8 mouse cellular contexts compared by ENCODE assay signal in the genomic region with DNA sequence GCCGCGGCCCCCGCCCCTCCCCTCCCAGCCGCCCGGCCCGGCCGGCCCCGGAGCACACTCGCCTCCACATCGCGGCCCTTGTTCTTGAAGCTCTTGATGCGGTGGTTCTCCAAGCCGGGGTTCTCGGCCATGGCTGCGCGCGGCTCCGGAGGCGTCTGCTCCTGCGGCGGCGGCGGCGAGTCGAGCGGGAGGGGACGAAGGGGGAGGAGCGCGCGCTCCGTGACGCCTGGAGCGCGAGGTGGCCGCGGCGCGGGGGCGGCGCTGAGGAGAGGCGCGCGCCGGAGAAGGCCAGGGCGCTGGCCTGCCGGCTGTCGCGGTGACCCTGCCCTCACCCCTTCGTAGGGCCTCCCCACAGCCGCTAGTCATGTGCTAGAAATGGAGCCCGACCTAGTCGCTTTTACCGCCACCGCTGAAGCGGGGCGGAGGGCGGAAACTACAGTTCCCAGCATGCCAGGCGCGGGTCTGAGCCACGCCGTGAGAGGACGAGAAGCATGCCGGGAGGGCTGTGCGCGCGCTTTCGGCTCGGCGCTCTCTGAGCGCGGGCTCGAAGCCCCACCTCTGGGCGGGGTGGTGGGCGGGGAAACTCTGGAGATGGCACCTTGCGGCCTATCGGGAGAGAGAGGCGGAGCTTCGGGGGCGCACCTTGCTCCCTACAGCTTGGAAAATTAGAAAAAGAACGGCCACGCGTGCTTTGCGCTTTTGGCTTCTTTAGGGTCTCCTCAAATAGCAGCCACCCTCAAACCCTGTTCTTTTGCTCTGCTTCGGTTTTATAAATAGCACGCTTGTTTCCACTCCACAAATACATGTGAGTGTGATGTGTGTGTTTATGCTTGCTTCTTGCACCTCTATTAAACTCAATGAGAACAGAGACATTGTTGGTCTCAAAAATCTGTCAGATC. TPM values are rescaled to one million over a fixed set of nuclear protein-coding genes. Genes with fewer than 3 reads are reported as not detected.
DNase-seq lines count a peak whose midpoint lies in the region; ATAC-seq lines count a peak whose summit lies in the region.

A gene (minus strand): TSS at position 214 of the 899 bp plus-strand sequence.

- peaks cover 22% of the 10 kb centered on the region for H3K4me1 ChIP-seq in hindbrain, embryonic 14.5 days (replicated peaks; ENCODE audit: control insufficient read depth, insufficient read depth, low read length)

- WGBS in hindbrain, embryonic 14.5 days: under 1% methylated on average over 67 of the region's 85 CpGs

- peak within 1 kb of the TSS; percentile 93 for H3K9ac ChIP-seq in hindbrain, embryonic 14.5 days

- peak within 1 kb of the TSS; percentile 97 for H3K27ac ChIP-seq in hindbrain, embryonic 14.5 days

- H3K36me3 ChIP-seq in hindbrain, embryonic 14.5 days (replicated peaks; ENCODE audit: control insufficient read depth, insufficient read depth): no peaks in the 10 kb centered on the region

- H3K4me2 ChIP-seq in hindbrain, embryonic 14.5 days (replicated peaks): peak within 1 kb of the TSS; percentile 59

- ATAC-seq in hindbrain, embryonic 14.5 days (ENCODE audit: low FRiP score): peak; percentile 99

- H3K4me3 ChIP-seq in hindbrain, embryonic 14.5 days (replicated peaks; ENCODE audit: low read length): peak within 1 kb of the TSS; percentile 90

- H3K27me3 ChIP-seq in hindbrain, embryonic 14.5 days (ENCODE audit: control insufficient read depth, insufficient read depth, low read length): no peaks in the 10 kb centered on the region

- no peaks in the 10 kb centered on the region for H3K9me3 ChIP-seq in hindbrain, embryonic 14.5 days (ENCODE audit: control insufficient read depth, low read length)

- DNase-seq in R1 (ENCODE audit: low read depth, low spot score): peak; percentile 97
- DNase-seq in cerebellum, postnatal 25 days: peak; percentile 97 to 99
- DNase-seq in frontal cortex, postnatal 25 days (ENCODE audit: low spot score in 2 of 2): peak; percentile 87 to 90
- peak; percentile 99 for DNase-seq in hindbrain, embryonic 14.5 days (ENCODE audit: low spot score)
- DNase-seq in layer of hippocampus, postnatal 36 days: peak; percentile 95
- peak; percentile 98 for DNase-seq in lung, postnatal 36 days
- DNase-seq in retina, postnatal 1 day: peak; percentile 100
- DNase-seq in urinary bladder, adult 18-20 months (ENCODE audit: low spot score in 2 of 2): peak; percentile 92 to 97

RNA-seq across cellular contexts. Expression of the gene that starts here (rescaled TPM):
- polyA plus RNA-seq in hindbrain, embryonic 14.5 days (2014; fragmentation: Nextera tagmentation; extraction: Ambion mirVana): 83.7 and 93.7 TPM in 2 replicates
- total RNA-seq in layer of hippocampus, postnatal 36 days (2021): 10 to 100 TPM; 69.7 to 72.0 TPM

Comparison
In these comparisons a context has a peak if more than half of its experiments do, and no peak if none do; other contexts are left out.
1. Peak in every context shown above with its lines: DNase-seq, ATAC-seq, H3K4me3 ChIP-seq and H3K27ac ChIP-seq.